Mouse (Mus musculus) thymus, postnatal 4 days (tissue): Measurements from ENCODE around the gene Rimbp3.

Experiments used
- DNase-seq: peaks from one replicate; pipeline ENCODE4 v3.0.0; 2021

Gene Rimbp3

GRCm38 (mm10) chr16:17261341-17261740 is 52.9 kb downstream of the Rimbp3 start:
- no peak for DNase-seq
